Mouse (Mus musculus): Measurements from ENCODE around the gene Prn. TPM values are rescaled to one million over a fixed set of nuclear protein-coding genes. Genes with fewer than 3 reads are reported as not detected.

Prn gene
- not detected in 2 replicates for polyA plus RNA-seq (2015; fragmentation: Nextera tagmentation; extraction: Ambion mirVana)

DNA sequence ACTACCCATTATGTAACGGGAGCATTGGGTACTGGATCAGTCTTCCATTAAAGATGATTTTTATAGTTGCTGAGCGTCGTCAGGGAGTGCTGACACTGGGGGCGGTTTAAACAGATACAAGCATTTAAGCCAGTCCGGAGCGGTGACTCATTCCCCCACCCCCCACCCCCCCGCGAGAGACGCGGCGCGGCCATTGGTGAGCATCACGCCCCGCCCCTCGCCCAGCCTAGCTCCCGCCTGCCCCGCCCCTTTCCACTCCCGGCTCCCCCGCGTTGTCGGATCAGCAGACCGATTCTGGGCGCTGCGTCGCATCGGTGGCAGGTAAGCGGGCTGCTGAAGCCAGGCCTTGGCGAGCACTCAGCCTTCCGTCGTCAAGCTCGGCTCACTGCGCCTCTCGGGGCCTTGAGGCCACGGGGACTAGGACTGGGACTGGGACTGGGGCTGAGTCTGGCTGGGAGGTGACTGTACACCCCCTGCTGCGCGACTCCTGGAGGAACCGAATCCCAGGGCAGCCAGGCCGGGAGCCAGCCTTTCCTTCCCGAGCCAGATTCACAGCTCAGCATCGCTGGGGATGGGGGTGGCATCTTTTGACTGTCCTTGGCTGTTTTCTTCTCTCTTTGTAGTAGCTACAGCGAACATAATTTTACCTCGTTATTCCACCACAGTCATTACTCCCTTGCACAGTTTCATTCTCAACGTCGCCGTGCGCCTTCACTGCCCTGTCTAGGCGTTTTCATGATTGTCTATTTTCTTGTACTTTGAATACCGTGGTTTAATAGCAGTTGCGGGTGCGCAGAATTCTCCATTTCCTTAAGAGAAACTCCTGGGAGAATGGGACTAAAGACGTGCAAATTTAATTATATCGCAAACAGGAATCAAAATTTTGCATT lies at the start of gene Prn, which contains the start of gene Prnp:
Gene Prn, plus strand, starts transcription at position 275 of the 890 bp plus-strand sequence.
Gene Prnp, plus strand, starts transcription at position 246 of the 890 bp plus-strand sequence.
- Histone ChIP-seq H3K4me3 (peak within 1 kb of the TSS; percentile 66), H3K4me2 (peak within 1 kb of the TSS; percentile 64), H3K27ac (replicated peaks) (peak within 1 kb of the TSS; percentile 95), H3K9me3 (no peaks in the 10 kb centered on the region), H3K4me1 (replicated peaks) (peaks cover 41% of the 10 kb centered on the region), H3K27me3 (no peaks in the 10 kb centered on the region), H3K9ac (peak within 1 kb of the TSS; percentile 87), H3K36me3 (0 out of 2 replicates have a peak, but pooled peaks cover 12% of the 10 kb centered on the region)
- 3% methylated on average over 52 of the region's 52 CpGs for WGBS
- ATAC-seq (ENCODE audit: low read depth), result peak; percentile 95

DNA sequence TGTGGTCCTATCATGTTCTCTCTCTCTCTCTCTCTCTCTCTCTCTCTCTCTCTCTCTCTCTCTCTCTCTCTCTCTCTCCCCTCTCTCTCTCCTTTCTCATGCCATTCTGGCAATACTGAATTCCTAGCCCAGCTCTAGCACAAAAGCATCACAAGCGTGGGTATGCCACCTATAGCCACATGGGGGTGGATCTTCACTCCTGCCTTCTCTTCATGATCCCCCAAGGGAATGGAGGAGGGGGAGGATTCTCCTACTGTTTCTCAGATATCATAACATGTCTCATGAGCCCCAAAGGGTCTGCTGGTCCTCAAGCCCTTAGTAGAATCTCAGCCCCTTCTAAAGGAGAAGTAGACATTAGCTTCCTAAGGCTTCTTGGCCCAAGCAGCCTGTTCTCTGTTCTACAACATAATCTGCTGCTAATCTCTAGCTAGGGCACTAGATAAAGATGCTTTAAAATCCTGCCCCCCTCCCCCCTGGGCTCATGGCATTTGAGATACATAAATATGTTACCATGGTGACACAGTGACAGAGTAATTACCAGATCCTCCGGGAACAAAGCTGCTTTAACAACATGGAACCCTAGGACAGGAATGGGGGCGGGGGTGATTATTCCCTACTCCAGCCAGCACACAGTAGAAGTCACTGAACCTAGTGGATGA lies 47.0 kb upstream of the Prn start:
- Histone ChIP-seq H3K9me3 (no peaks in the 10 kb centered on the region), H3K4me1 (replicated peaks) (peaks cover 14% of the 10 kb centered on the region), H3K4me3 (no peak overlapping the region), H3K4me2 (no peak overlapping the region), H3K9ac (no peak overlapping the region), H3K36me3 (no peaks in the 10 kb centered on the region), H3K27me3 (no peaks in the 10 kb centered on the region), H3K27ac (replicated peaks) (peak overlapping the region; percentile 69)
- ATAC-seq (ENCODE audit: low read depth), result peak; percentile 77
- 40% methylated on average over 3 of the region's 3 CpGs for WGBS

DNA sequence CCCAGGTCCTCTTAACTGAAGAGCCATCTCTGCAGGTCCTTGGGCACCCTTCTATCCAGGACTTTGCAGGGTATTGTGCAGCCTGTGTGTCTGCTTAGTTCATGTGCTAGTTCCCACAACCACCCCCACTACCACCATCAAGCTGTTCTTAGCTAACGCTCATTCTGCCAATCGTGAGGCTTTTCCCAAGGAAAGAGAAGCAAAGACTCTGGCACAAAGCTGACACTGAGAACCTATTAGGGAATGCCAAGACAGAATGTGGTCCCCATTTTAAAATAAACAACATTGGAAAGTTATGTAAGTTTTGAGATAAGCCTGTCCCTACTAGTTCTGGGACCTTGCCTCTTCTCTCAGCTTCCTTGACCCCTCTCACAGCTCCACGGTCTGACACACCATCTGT lies 46.3 kb upstream of the Prn start:
- Histone ChIP-seq H3K4me1 (replicated peaks) (peaks cover 14% of the 10 kb centered on the region), H3K27ac (replicated peaks) (no peak overlapping the region), H3K36me3 (no peaks in the 10 kb centered on the region), H3K9ac (no peak overlapping the region), H3K4me3 (no peak overlapping the region), H3K4me2 (no peak overlapping the region), H3K27me3 (no peaks in the 10 kb centered on the region), H3K9me3 (no peaks in the 10 kb centered on the region)
- 87% methylated on average over 3 of the region's 3 CpGs for WGBS
- ATAC-seq (ENCODE audit: low read depth), result no peak; the same call in 1 of the 2 replicates

DNA sequence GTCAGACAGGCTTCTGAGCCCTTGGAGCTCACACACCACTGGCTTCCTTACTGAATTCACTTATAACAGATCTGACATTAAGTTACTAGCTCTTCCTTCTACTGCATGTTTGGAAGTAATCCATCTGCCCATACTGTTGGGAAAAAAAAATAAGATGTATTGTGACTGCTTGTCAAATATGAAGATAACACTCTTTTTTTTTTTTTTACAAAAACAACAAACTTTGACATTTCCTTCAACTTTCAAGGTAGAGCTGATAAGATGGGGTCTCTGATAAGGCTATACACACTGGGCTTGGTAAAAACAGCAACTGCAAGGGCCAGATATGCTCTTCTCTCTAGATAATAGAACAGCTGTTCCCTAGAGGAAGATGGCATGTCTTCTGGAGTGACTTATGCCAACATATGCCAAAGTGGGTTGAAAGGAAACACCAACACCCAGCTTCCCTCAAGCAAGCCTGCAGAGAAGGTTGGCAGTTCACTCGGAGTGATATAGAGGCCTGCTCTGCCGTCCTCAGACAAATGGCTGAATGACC lies 45.4 kb upstream of the Prn start:
- 84% methylated on average over 2 of the region's 2 CpGs for WGBS
- ATAC-seq (ENCODE audit: low read depth), result no peak
- H3K27me3 ChIP-seq, result no peaks in the 10 kb centered on the region

DNA sequence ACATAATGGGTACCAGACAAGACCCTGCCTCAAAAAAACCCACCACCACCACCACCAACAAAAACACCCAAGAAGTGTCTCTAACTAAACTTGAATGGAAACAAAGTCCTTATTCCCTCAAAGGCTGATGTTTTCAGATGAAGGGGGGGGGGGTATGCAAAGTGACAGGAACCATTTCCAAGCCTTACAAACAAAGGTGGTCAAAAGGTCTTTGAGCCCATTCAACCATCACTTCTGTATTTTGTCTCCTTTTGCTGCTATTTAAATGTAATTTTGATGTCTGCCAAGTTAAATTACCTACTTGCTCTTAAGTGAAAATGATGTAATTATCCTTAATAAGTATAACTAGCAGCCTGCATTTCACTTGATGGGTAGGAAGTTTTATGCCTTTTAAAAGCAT lies 43.1 kb upstream of the Prn start:
- H3K36me3 ChIP-seq, result no peaks in the 10 kb centered on the region
- no peak for ATAC-seq (ENCODE audit: low read depth)
- H3K4me3 ChIP-seq, result no peak overlapping the region
- H3K27me3 ChIP-seq, result no peaks in the 10 kb centered on the region
- no peak overlapping the region for H3K4me2 ChIP-seq
- H3K9ac ChIP-seq, result no peak overlapping the region
- H3K4me1 ChIP-seq (replicated peaks), result peaks cover 14% of the 10 kb centered on the region
- H3K27ac ChIP-seq (replicated peaks), result no peak overlapping the region
- H3K9me3 ChIP-seq, result no peaks in the 10 kb centered on the region

More for the DNA sequence above, 45.4 kb upstream of the Prn start:
- Histone ChIP-seq H3K27ac (replicated peaks) (no peak overlapping the region), H3K4me2 (no peak overlapping the region), H3K36me3 (no peaks in the 10 kb centered on the region), H3K9ac (no peak overlapping the region), H3K9me3 (no peaks in the 10 kb centered on the region), H3K4me1 (replicated peaks) (peaks cover 14% of the 10 kb centered on the region), H3K4me3 (no peak overlapping the region)

DNA sequence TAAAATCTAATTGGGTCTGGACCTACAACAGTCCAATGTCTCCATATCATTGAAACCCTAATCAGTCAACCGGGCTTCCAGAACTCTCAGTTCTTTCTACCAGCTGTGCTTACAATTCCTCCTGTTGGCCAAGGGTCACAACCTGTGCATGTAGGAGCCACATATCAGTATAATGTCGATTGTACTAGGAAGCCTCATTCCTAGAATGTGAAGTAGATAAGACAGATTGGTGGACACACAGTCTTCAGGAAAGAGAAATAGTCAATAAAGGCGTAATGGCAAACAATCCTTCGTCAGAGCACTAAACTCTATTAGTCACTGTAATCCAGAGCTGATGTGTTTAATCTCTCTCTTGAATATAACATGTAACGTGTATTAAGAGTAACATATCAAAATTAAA lies 40.8 kb upstream of the Prn start:
- 0 out of 2 replicates have a peak, but pooled peaks cover 3% of the 10 kb centered on the region for H3K9me3 ChIP-seq
- no peak for ATAC-seq (ENCODE audit: low read depth)

DNA sequence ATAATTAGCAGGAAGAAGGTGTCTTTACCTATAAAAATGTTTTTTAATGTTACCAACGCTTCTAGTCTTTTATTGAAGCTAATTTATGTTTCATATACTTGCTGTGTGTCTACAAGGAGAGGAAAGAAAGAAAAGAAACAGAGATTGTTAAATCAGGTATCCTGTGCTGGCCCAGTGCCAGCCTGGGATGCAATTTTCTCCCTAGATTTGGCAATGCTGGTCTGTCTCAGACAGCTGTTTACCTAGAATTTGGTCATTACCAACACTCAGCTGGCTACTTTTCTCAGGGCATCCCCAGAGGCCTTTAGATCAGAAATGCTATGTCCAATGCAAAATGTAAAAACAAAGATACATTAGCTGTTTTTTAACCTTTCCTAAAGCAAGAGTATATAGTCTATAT lies 36.4 kb upstream of the Prn start:
- Histone ChIP-seq H3K27me3 (no peaks in the 10 kb centered on the region), H3K27ac (replicated peaks) (no peak overlapping the region), H3K4me3 (no peak overlapping the region), H3K4me1 (replicated peaks) (no peaks in the 10 kb centered on the region), H3K9ac (no peak overlapping the region), H3K9me3 (0 out of 2 replicates have a peak, but pooled peaks cover 3% of the 10 kb centered on the region), H3K36me3 (no peaks in the 10 kb centered on the region), H3K4me2 (no peak overlapping the region)
- no peak for ATAC-seq (ENCODE audit: low read depth)
- 94% methylated on average over 1 of the region's 1 CpGs for WGBS

More for the DNA sequence above, 40.8 kb upstream of the Prn start:
- no peak overlapping the region for H3K4me2 ChIP-seq
- no peaks in the 10 kb centered on the region for H3K36me3 ChIP-seq
- H3K4me1 ChIP-seq (replicated peaks), result no peaks in the 10 kb centered on the region
- H3K27ac ChIP-seq (replicated peaks), result no peak overlapping the region
- H3K4me3 ChIP-seq, result no peak overlapping the region
- no peaks in the 10 kb centered on the region for H3K27me3 ChIP-seq
- 93% methylated on average over 5 of the region's 5 CpGs for whole genome bisulfite sequencing
- no peak overlapping the region for H3K9ac ChIP-seq

DNA sequence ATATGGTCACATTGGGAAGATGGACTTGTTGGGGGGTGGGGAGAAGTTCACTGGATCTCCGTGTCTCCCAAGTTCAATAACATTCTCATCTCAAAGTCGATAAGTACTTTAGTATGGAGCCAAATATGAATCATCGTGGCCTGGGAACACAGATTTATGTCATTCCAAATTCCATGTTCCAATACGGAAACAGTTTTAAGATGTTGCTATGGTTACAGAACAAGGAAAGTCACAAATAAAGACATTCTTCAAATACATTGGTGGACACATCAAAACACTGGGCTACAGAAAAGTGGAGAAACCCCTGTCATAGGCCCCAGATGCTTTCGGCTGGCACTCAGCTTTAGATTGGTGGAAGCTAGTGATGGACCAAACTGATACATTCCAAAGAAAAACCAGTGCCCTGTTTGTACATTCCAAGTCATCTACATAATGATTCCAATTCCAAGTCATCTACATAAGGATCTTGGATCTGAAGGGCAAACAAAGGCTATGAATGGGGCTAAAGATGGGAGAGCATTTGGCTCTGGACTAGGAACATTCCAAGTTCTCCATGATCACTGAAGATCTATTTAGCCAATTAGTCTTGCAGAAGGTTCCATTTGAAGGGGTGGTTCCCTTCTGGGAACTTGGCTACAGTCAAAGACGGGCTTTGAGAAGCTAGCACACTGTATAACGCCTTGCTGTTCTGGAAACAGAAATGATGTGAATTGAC lies 33.0 kb upstream of the Prn start:
- 0 out of 2 replicates have a peak, but pooled peaks cover 3% of the 10 kb centered on the region for H3K9me3 ChIP-seq
- no peak for ATAC-seq (ENCODE audit: low read depth)
- no peak overlapping the region for H3K27ac ChIP-seq (replicated peaks)
- no peaks in the 10 kb centered on the region for H3K4me1 ChIP-seq (replicated peaks)
- no peak overlapping the region for H3K4me2 ChIP-seq
- H3K36me3 ChIP-seq, result no peaks in the 10 kb centered on the region
- no peak overlapping the region for H3K4me3 ChIP-seq
- WGBS, result 93% methylated on average over 7 of the region's 7 CpGs
- H3K27me3 ChIP-seq, result no peaks in the 10 kb centered on the region
- no peak overlapping the region for H3K9ac ChIP-seq

DNA sequence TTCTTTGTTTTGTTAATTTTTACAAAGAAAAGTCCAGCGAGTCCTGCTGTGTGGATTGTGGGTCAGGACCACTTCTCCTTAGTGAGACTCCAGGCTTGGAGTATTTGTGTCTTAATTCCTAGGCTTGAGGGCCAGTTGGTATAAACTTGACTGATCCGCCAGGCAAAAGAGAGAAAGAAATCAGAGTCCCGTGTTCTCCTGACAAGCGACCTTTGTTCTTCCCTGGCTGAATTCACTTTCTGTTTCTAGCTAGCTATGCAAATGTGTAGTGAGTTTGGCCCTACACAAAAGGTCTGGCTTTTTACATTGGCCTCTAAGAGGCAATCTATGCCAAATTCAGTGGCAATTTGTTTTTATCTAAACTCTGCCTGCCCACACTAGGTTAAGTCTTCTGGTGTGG lies 28.0 kb upstream of the Prn start:
- Histone ChIP-seq H3K9ac (no peak overlapping the region), H3K4me1 (replicated peaks) (peaks cover 6% of the 10 kb centered on the region; the same call in 1 of the 2 replicates), H3K36me3 (no peaks in the 10 kb centered on the region), H3K9me3 (no peaks in the 10 kb centered on the region), H3K4me2 (no peak overlapping the region), H3K4me3 (no peak overlapping the region), H3K27me3 (no peaks in the 10 kb centered on the region), H3K27ac (replicated peaks) (no peak overlapping the region)
- no peak for ATAC-seq (ENCODE audit: low read depth)
- 54% methylated on average over 4 of the region's 4 CpGs for WGBS

DNA sequence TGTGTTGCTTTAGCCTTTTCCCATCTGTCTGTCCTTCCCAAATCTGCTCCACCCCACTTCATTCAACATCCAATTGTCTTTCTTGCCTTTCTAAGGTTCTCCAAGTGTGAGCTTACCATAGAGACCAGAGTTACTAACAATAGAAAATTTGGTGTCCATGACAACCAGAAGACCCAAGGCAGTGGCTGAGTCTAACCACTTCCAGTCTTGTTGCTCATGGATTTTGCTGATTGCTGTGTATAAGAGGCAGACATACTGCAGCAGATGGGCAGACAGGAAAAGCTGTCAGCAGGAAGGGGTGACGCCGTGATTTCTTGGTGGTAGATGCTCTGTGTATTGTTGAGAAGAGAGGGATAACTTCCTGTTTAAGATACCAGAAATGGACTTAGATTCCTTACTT lies 26.6 kb upstream of the Prn start:
- 60% methylated on average over 2 of the region's 2 CpGs for WGBS
- H3K4me2 ChIP-seq, result no peak overlapping the region
- H3K27me3 ChIP-seq, result no peaks in the 10 kb centered on the region
- no peaks in the 10 kb centered on the region for H3K36me3 ChIP-seq
- H3K4me1 ChIP-seq (replicated peaks), result peaks cover 6% of the 10 kb centered on the region; the same call in 1 of the 2 replicates
- no peaks in the 10 kb centered on the region for H3K9me3 ChIP-seq
- H3K4me3 ChIP-seq, result no peak overlapping the region
- no peak for ATAC-seq (ENCODE audit: low read depth)
- no peak overlapping the region for H3K9ac ChIP-seq
- H3K27ac ChIP-seq (replicated peaks), result no peak overlapping the region

DNA sequence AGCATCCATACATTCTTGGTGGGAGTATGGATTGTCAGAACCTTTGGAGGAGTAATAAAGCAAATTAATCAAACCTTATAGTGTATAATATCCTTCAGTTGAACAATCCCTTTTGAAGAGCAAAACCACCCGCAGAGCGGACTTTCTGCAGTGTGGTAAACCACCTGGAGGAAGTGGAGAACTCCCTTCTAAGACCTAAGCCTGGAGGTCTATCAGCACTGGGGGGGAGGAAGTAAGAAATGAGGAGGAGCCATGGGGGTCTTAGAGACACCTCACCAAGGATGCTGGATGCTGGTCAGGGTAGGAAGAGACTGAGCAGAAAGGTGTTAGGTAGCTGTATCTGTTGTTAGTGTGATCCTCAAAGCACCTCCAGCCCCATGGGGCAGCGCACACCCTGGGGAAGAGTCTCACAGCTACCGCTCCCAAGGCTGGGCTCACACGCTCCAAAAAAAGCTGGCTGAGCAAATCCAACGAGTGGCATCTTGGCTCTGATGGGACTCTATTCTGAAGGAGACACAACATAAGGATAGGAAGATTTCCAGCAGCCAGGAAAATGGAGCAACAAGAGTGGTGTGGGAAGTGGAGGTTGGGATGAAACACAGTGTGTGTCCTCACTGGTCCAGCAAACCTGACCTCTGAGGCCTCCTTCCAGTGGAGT lies 23.1 kb upstream of the Prn start:
- peaks cover 17% of the 10 kb centered on the region; the same call in 1 of the 2 replicates for H3K4me1 ChIP-seq (replicated peaks)
- H3K27ac ChIP-seq (replicated peaks), result no peak overlapping the region
- H3K4me3 ChIP-seq, result no peak overlapping the region
- 91% methylated on average over 6 of the region's 6 CpGs for WGBS
- no peak for ATAC-seq (ENCODE audit: low read depth)
- no peaks in the 10 kb centered on the region for H3K27me3 ChIP-seq
- no peak overlapping the region for H3K4me2 ChIP-seq
- no peak overlapping the region for H3K9ac ChIP-seq
- H3K9me3 ChIP-seq, result no peaks in the 10 kb centered on the region
- H3K36me3 ChIP-seq, result no peaks in the 10 kb centered on the region

All from neural tube, embryonic 13.5 days (tissue).